Mouse (Mus musculus) embryo, embryonic 11 days (tissue): Measurements from ENCODE around the gene Pde6h.
"Not testable (repeated sequence)": the region's sequence is repeated elsewhere in the genome, so short reads cannot be mapped to it uniquely, and the experiment has no call there.

Source experiments
- DNase-seq: peaks from one replicate; pipeline ENCODE4 v3.0.0-alpha.2; 2015

Gene Pde6h

DNA sequence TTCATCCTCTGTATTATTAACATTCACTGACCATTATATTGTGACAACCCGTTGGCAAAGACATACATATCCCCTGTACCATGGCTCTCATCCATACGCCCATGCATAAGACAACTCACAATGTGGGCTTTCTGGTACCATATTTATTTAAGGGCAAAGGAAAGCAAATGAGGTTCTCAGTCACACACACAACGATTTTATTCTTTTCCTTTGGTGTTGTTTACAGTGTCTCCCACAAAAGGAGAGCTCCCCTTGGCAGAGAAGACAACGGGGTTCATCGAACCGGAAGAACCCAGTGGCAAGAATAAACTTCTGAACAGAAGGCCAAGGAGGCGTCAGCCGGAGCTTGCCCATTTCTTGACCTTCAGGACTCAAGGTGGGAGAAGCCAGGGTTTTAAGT, at the start of gene Pde6h:
Gene Pde6h, plus strand, starts transcription at position 301 of the 400 bp plus-strand sequence.
- DNase-seq: no peak

- DNase-seq: no peak
Measured at GRCm38 (mm10) chr6:136874599-136874998, 49.0 kb upstream of the Pde6h start.

DNA sequence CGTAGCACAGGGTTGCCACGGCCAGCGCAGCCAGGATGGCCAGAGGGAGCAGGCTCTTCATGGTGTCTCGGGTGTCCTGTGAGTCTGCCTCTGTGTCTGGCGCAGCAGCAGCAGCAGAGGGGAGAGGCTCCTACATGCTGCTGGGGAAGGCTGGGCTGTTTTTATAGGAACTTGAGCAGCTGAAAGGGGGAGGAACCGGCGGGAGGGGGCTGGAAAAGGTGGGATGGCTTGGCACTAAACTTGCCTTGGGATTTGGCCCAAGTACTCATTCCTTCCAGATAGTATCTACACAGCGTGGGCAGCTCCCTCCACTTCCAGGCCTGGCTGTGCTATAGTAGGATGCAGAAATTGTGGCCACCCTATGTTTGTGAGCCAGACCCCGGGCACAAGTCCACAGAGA, 48.0 kb upstream of the Pde6h start, which contains the start of gene Mgp:
Gene Mgp, minus strand, starts transcription at position 154 of the 400 bp plus-strand sequence.
- DNase-seq: peak; percentile 46

GRCm38 (mm10) chr6:136881678-136882077, 42.0 kb upstream of the Pde6h start:
- peak; percentile 24 for DNase-seq

DNA sequence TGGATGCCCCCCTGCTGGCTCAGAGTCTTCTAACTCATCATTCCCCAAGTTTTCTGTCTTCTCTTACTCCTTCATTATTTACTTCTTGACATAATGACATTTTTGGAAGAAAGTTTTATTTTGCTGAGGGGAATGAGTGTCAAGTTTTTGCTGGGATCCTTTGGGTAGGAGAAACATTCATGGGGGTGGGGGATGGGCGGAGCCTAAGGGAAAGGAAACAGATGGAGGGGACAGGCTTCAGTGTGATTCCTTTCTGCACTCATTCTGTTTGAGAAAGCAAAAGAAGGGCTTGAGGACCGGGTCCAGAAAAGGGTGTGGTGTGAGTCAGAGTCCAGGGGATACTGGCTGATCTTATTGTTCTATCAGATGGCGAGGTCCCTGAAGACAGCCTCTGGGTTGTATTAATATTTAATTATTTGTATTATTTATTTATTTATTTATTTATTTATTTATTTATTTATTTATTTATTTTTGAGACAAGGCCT, 40.2 kb upstream of the Pde6h start:
- no peak for DNase-seq

- no peak for DNase-seq
Measured at GRCm38 (mm10) chr6:136883961-136884360, 39.7 kb upstream of the Pde6h start.

DNA sequence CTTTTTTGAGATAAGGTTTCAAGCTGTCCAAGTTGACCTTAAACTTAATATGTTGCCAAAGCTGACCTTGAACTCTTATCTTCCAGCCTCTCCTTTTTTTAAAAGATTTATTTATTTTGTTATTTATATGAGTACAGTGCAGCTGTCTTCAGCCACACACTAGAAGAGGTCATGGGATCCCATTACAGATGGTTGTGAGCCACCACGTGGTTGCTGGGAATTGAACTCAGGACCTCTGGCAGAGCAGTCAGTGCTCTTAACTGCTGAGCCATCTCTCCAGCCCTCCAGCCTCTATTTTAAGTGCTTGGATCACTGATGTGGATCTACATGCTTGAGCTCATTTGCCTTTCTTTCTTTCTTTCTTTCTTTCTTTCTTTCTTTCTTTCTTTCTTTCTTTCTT, 38.9 kb upstream of the Pde6h start:
- DNase-seq: not testable (repeated sequence)

- DNase-seq: no peak
Measured at GRCm38 (mm10) chr6:136887854-136888253, 35.8 kb upstream of the Pde6h start.

DNA sequence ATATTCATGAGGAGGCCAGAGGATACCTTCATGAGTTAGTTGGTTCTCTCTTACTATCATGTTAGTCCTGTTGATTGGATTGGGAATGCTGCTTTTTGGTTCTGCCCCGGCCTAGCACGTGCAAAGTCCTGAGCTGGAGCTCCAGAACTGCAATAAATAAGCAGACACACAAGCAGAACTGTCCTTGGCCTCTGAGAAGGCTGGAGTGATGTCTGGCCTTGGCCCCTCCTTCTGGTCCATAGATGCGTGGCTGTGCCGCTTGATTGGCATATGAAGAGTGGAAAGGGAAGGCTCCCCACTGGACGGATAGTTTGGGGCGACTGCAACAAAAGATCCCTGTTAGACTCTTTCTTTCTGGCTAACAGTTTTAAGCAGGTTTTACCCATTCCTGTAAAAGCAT, 34.6 kb upstream of the Pde6h start:
- no peak for DNase-seq

GRCm38 (mm10) chr6:136889554-136889953, 34.1 kb upstream of the Pde6h start:
- DNase-seq: no peak

- DNase-seq: no peak
Measured at GRCm38 (mm10) chr6:136892002-136892401, 31.6 kb upstream of the Pde6h start.

- no peak for DNase-seq
Measured at GRCm38 (mm10) chr6:136894532-136895339, 28.9 kb upstream of the Pde6h start.

- no peak for DNase-seq
Measured at GRCm38 (mm10) chr6:136897789-136898188, 25.8 kb upstream of the Pde6h start.

GRCm38 (mm10) chr6:136898222-136898621, 25.4 kb upstream of the Pde6h start:
- DNase-seq: no peak

DNA sequence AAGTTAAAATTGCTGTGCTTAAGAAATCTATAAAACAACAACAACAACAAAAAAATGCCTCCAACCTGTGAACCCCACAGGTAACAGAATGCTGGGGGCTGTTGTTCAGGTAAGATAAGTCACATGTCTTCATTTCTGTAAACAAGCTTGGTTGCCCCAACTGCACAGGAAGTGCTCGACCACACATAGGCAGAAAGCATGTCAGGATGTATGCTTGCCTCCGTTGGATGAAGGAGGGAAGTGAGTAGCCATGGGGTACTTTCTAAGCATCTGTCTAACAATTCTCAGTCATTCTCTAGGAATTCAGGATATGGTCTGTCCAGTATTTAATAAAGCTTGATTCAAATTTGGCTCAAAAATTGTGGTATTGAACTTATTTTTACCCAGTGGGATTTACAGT, 24.7 kb upstream of the Pde6h start:
- no peak for DNase-seq

GRCm38 (mm10) chr6:136900369-136901009, 23.1 kb upstream of the Pde6h start:
- DNase-seq: no peak

GRCm38 (mm10) chr6:136901010-136901409, 22.6 kb upstream of the Pde6h start:
- no peak for DNase-seq

DNA sequence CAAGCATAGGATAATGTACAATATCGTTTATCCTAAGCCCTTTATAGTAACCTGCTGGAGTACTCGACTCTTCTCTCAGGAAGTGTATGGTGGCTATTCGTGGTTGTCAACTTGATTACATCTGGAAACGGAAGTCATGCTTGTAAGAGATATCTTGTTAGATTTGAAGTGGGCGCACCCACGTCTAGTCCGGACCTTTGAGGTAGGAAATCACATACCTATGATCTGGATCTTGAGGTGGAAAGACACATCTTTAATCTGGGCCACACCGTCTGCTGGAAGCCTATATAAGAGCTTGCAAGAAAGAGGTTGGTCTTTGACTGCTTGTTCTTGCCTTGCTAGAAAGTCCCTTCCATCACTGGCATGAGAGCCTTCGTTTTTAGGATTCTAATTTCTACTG, 21.1 kb upstream of the Pde6h start:
- DNase-seq: no peak

DNA sequence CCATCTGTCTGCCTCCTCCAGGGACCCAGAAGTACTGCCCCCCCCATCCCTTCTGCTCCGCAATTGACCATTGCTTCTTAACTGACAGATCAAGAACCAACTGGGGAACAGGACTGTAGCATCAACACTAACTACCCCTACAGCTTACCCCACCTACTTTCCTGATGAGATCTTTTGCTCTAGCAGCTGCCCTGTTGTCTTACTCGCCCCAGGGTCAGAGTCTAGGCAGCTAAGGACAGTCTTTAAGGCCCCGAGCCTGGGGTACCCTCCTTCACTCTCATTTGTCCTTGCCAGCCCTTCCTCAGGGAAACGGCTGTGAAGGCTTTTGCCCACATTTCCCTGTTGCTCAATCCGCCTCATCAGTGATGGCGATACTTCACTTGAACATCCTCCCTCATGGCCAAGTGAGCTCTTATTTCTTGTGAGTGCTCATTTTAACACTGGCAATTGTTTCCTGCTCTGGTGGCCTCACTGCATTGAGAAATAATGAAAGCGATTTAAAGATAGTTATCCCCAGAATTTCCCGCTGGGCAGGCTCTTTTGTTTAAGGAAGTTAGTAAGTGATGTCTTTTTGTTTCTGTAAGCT, 19.7 kb upstream of the Pde6h start:
- DNase-seq: no peak

GRCm38 (mm10) chr6:136906283-136906936, 17.2 kb upstream of the Pde6h start:
- no peak for DNase-seq

- no peak for DNase-seq
Measured at GRCm38 (mm10) chr6:136906937-136907293, 16.7 kb upstream of the Pde6h start.

DNA sequence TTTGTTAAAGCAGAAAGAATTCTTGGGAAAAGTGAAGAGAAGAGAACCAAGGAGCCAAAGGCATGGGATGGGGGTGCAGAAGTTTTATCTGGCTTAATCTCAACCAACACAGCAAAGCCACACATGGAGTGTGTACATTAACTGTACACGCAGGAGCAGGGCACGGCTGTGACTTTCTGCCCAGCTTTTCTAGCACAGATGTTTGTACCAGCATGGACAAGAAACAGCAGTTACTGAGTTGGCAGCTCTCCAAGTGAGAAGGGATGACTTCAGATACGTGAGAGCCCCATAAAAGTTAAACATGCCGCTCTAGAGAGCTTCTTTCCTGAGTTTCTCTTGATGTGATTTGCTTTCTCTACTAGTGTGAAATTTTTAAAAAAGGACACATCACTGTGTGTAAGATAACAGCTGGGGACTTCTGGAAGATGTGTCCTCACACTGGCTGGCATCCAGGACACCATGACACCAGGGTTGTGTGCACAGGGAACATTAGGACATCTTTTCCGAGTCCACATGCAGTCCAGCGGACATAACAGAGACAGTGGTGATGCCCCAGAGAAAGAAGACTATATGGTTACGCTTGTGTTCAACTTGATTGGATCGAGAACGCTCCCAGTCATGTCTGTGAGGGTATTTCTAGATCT, 13.3 kb upstream of the Pde6h start:
- DNase-seq: no peak

DNA sequence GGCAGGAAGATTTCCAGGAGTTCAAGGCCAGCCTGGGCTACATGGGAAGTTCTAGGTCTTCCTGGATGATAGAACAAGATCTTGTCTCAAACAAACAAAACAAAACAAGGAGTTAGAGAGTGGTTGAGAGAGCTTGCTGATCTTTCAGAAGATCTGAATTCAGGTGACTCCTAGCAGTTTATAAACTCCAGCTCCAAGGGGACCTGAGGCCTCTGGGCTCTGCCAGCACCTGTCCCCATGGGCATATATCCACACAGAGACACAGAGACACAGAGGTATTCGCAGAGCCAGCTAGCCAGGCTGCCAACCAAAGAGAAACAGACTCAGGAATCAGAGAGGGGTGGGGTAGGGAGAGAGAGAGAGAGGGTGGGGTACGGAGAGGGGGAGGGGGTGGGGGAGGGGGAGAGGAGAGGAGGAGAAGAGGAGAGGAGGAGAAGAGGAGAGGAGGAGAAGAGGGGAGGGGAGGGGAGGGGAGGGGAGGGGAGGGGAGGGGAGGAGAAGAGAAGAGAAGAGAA, 10.8 kb upstream of the Pde6h start:
- DNase-seq: no peak
